Mouse (Mus musculus) hindbrain, postnatal 0 days (tissue): ENCODE data around the gene Sytl4. TPM values are rescaled to one million over a fixed set of nuclear protein-coding genes. Genes with fewer than 3 reads are reported as not detected.

Experiments used
- ATAC-seq: fragments of 200-750 bp; cut with Nextera tagmentation; 2 replicates; pipeline ENCODE4 v1.8.0; 2017; ENCODE audit warnings: mild to moderate bottlenecking, moderate TSS enrichment, moderate library complexity
- DNase-seq: peaks from one replicate; pipeline ENCODE4 v3.0.0-alpha.2; 2015; ENCODE audit warnings: low spot score
- H3K27ac ChIP-seq: fragments of 300-500 bp; sonication (generic); 2 replicates; pipeline ENCODE4 v1.5.1; 2014; ENCODE audit warnings: mild to moderate bottlenecking
- H3K27me3 ChIP-seq: fragments of 300-500 bp; sonication (generic); 2 replicates; pipeline ENCODE4 v1.6.1; 2014; ENCODE audit warnings: low read length, mixed read lengths; ENCODE audit not compliant: insufficient read depth
- H3K36me3 ChIP-seq: fragments of 300-500 bp; sonication (generic); 2 replicates; pipeline ENCODE4 v1.6.1; 2014; ENCODE audit warnings: low read length, mixed read lengths; ENCODE audit not compliant: insufficient read depth
- H3K4me1 ChIP-seq: fragments of 300-500 bp; sonication (generic); 2 replicates; pipeline ENCODE4 v1.6.1; 2014; ENCODE audit warnings: antibody characterized with exemption, low read length, mixed read lengths; ENCODE audit not compliant: insufficient read depth
- H3K4me2 ChIP-seq: fragments of 300-500 bp; sonication (generic); 2 replicates; pipeline ENCODE4 v1.6.1; 2014; ENCODE audit warnings: low read depth, mild to moderate bottlenecking, low read length, moderate library complexity, mixed read lengths
- H3K4me3 ChIP-seq: fragments of 300-500 bp; sonication (generic); 2 replicates; pipeline ENCODE4 v1.5.1; 2014; ENCODE audit warnings: low read length
- H3K9ac ChIP-seq: fragments of 300-500 bp; sonication (generic); replicated peaks from 2 replicates; pipeline ENCODE4 v1.6.1; 2014; ENCODE audit warnings: mild to moderate bottlenecking, low read length, moderate library complexity, mixed read lengths
- H3K9me3 ChIP-seq: fragments of 300-500 bp; sonication (generic); 2 replicates; pipeline ENCODE4 v1.6.1; 2016; ENCODE audit warnings: low read length, mixed read lengths
- CTCF ChIP-seq: IDR thresholded peaks from 2 replicates; pipeline ENCODE4 v1.5.1; 2016; ENCODE audit warnings: antibody characterized with exemption, control low read depth, low read depth
- WGBS: fragments of 180-500 bp; shearing (Covaris S2); extraction: QIAGEN DNeasy Blood & Tissue Kit; methylation state at CpG from one replicate; pipeline ENCODE4 v1.1.7; 2014; 5-methylcytosine and 5-hydroxymethylcytosine counted together
- polyA plus RNA-seq: library from polyadenylated mRNA; unstranded; fragments of >200 nt; fragmentation: Nextera tagmentation; extraction: Ambion mirVana; gene quantifications from 2 replicates; pipeline ENCODE4 v1.2.1, GENCODE M21; 2015
- total RNA-seq: library from RNA; depleted of rRNA; stranded (reverse); fragments of >200 nt; gene quantifications from 2 replicates; pipeline ENCODE4 v1.2.3, GENCODE M21; 2014

Sytl4 gene
- total and polyA plus RNA-seq, 2 experiments from 2014 or later = 0.46 to 0.89 TPM

GRCm38 (mm10) chrX:133947427-133947826 is 34.2 kb downstream of the Sytl4 start:
- 42% methylated on average over 3 of the region's 3 CpGs for WGBS
- no peaks in the 10 kb centered on the region for H3K4me1 ChIP-seq

GRCm38 (mm10) chrX:133939561-133939960 is 42.1 kb downstream of the Sytl4 start:
- no peak for TF ChIP-seq CTCF
- no peak for DNase-seq
- Histone ChIP-seq H3K4me2 (no peak overlapping the region), H3K27me3 (no peaks in the 10 kb centered on the region), H3K9me3 (no peaks in the 10 kb centered on the region), H3K4me3 (no peak overlapping the region), H3K27ac (no peak overlapping the region), H3K36me3 (no peaks in the 10 kb centered on the region), H3K9ac (no peak overlapping the region), H3K4me1 (no peaks in the 10 kb centered on the region)
- WGBS = 46% methylated on average over 1 of the region's 1 CpGs
- ATAC-seq = no peak

More at GRCm38 (mm10) chrX:133947427-133947826, 34.2 kb downstream of the Sytl4 start:
- no peak overlapping the region for H3K4me2 ChIP-seq
- peak; percentile 74 for DNase-seq
- H3K36me3 ChIP-seq = no peaks in the 10 kb centered on the region
- ATAC-seq = peak; percentile 87
- H3K9me3 ChIP-seq = no peaks in the 10 kb centered on the region
- H3K9ac ChIP-seq = no peak overlapping the region
- no peak overlapping the region for H3K4me3 ChIP-seq
- peak; percentile 85 for TF ChIP-seq CTCF
- no peak overlapping the region for H3K27ac ChIP-seq
- H3K27me3 ChIP-seq = no peaks in the 10 kb centered on the region

GRCm38 (mm10) chrX:133936605-133937225 is 44.9 kb downstream of the Sytl4 start:
- H3K4me3 ChIP-seq = no peak overlapping the region
- no peak overlapping the region for H3K4me2 ChIP-seq
- no peaks in the 10 kb centered on the region for H3K9me3 ChIP-seq
- ATAC-seq = no peak
- 88% methylated on average over 4 of the region's 4 CpGs for WGBS
- TF ChIP-seq CTCF = no peak
- H3K27ac ChIP-seq = no peak overlapping the region
- no peak overlapping the region for H3K9ac ChIP-seq
- no peaks in the 10 kb centered on the region for H3K4me1 ChIP-seq
- H3K27me3 ChIP-seq = no peaks in the 10 kb centered on the region
- DNase-seq = no peak
- no peaks in the 10 kb centered on the region for H3K36me3 ChIP-seq

GRCm38 (mm10) chrX:133931302-133932013 is 50.2 kb downstream of the Sytl4 start:
- TF ChIP-seq CTCF = peak; percentile 53
- Histone ChIP-seq H3K4me3 (no peak overlapping the region), H3K36me3 (no peaks in the 10 kb centered on the region), H3K9ac (no peak overlapping the region), H3K27me3 (no peaks in the 10 kb centered on the region), H3K27ac (no peak overlapping the region), H3K9me3 (no peaks in the 10 kb centered on the region), H3K4me1 (no peaks in the 10 kb centered on the region), H3K4me2 (no peak overlapping the region)
- DNase-seq (peak; percentile 55), ATAC-seq (no peak)
- WGBS = 68% methylated on average over 12 of the region's 12 CpGs

- Histone ChIP-seq H3K9ac (no peak overlapping the region), H3K4me1 (no peaks in the 10 kb centered on the region), H3K27ac (no peak overlapping the region), H3K36me3 (no peaks in the 10 kb centered on the region), H3K9me3 (no peaks in the 10 kb centered on the region), H3K4me3 (no peak overlapping the region), H3K27me3 (no peaks in the 10 kb centered on the region), H3K4me2 (no peak overlapping the region)
- WGBS = 73% methylated on average over 5 of the region's 5 CpGs
- DNase-seq (no peak), ATAC-seq (no peak)
- TF ChIP-seq CTCF = no peak
Measured at GRCm38 (mm10) chrX:133926760-133927159, 54.9 kb downstream of the Sytl4 start.

GRCm38 (mm10) chrX:133921187-133921586 is 60.4 kb downstream of the Sytl4 start:
- no peaks in the 10 kb centered on the region for H3K4me1 ChIP-seq
- WGBS = 70% methylated on average over 4 of the region's 4 CpGs
- no peak overlapping the region for H3K4me3 ChIP-seq
- H3K27me3 ChIP-seq = no peaks in the 10 kb centered on the region
- no peak for TF ChIP-seq CTCF
- no peaks in the 10 kb centered on the region for H3K36me3 ChIP-seq
- H3K9me3 ChIP-seq = no peaks in the 10 kb centered on the region
- no peak overlapping the region for H3K9ac ChIP-seq
- no peak for ATAC-seq
- no peak for DNase-seq
- no peak overlapping the region for H3K4me2 ChIP-seq
- H3K27ac ChIP-seq = no peak overlapping the region

GRCm38 (mm10) chrX:133914219-133914618 is 67.4 kb downstream of the Sytl4 start:
- no peak overlapping the region for H3K4me3 ChIP-seq
- no peaks in the 10 kb centered on the region for H3K36me3 ChIP-seq
- DNase-seq (no peak), ATAC-seq (no peak)
- no peak overlapping the region for H3K4me2 ChIP-seq
- no peak for TF ChIP-seq CTCF
- no peak overlapping the region for H3K9ac ChIP-seq
- H3K9me3 ChIP-seq = no peaks in the 10 kb centered on the region
- H3K27ac ChIP-seq = no peak overlapping the region
- H3K27me3 ChIP-seq = no peaks in the 10 kb centered on the region
- WGBS = 71% methylated on average over 7 of the region's 7 CpGs
- H3K4me1 ChIP-seq = no peaks in the 10 kb centered on the region
